Mouse (Mus musculus): ENCODE data around the gene Mast1. TPM values are rescaled to one million over a fixed set of nuclear protein-coding genes. Genes with fewer than 3 reads are reported as not detected.

Gene Mast1
- total and polyA plus RNA-seq, 2 experiments from 2014 or later = not detected

DNA sequence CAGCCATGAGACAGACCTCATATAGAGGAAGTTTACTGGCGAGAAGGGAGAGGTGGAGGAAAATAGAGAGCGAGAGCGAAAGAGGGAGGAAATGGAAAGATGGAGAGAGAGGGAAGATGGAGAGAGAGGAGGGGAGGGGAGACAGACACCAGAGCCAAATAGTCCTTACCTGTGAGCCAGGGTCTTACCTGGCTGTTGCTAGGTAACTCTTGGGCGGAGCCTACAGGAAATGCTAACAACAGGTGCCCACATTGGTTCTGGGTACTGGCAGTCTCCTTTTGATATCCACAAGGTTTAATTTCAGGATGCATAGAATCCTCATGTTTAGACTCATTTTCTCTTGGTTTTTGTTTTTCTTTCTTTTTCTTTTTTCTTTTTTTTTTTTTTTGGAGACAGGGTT, 64.1 kb downstream of the Mast1 start:
- H3K27me3 ChIP-seq (ENCODE audit: control insufficient read depth, insufficient read depth, low read length) = no peaks in the 10 kb centered on the region
- H3K4me3 ChIP-seq (ENCODE audit: low read depth, low read length) = no peak overlapping the region
- H3K36me3 ChIP-seq (replicated peaks; ENCODE audit: control insufficient read depth, insufficient read depth, low read length) = peaks cover 13% of the 10 kb centered on the region
- no peak overlapping the region for H3K27ac ChIP-seq (ENCODE audit: low read depth)
- H3K9ac ChIP-seq (replicated peaks; ENCODE audit: low read depth, low read length) = no peak overlapping the region
- H3K4me1 ChIP-seq (ENCODE audit: control insufficient read depth, insufficient read depth) = peaks cover 7% of the 10 kb centered on the region
- ATAC-seq (ENCODE audit: insufficient read depth, low read depth) (no peak), DNase-seq (ENCODE audit: low spot score) (no peak)
- TF ChIP-seq CTCF (IDR thresholded peaks at IDR 0.05; ENCODE audit: low read depth) (no peak), EP300 (IDR thresholded peaks at IDR 0.05; ENCODE audit: low read depth) (no peak)
- no peaks in the 10 kb centered on the region for H3K9me3 ChIP-seq (replicated peaks; ENCODE audit: control insufficient read depth, low read length)
- WGBS = 78% methylated on average over 4 of the region's 4 CpGs
- peak overlapping the region; percentile 77 for H3K4me2 ChIP-seq (ENCODE audit: low read depth, low read length)

DNA sequence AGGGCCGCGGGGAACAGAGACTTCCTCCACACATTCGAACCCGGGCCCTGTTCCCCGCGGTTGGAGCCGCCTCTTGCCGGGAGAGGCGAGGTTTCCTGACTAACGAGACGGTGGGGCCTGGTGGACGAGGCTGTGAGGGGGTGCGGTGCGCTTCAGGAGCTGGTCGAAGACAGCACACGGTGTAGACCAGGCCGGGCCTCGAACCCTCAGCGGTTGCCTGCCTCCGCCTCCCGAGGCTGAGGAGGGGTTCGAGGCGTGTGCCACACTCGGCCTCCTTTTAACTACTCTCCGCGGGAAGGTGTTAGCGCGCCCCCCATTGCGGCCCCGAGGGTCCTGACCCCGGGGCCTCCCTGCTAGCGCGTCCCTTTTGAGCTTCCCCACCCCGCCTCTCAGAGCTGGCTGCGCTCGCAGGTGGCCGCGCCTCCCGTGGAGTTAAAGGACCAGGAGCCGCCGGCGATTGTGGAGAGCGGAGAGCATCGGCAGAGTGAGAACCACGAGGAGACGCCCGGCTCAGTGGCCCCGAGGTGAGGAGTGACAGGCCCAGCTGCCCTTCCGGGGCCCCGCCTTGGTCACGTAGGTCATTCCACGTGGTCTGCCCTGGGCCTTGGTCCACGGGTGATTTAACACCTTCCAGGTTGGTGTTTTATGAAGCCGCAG, 64.7 kb downstream of the Mast1 start:
- H3K9me3 ChIP-seq (replicated peaks; ENCODE audit: control insufficient read depth, low read length) = no peaks in the 10 kb centered on the region
- no peak for TF ChIP-seq CTCF (IDR thresholded peaks at IDR 0.05; ENCODE audit: low read depth)
- no peak for TF ChIP-seq EP300 (IDR thresholded peaks at IDR 0.05; ENCODE audit: low read depth)
- peak overlapping the region; percentile 43 for H3K4me3 ChIP-seq (ENCODE audit: low read depth, low read length)
- peaks cover 18% of the 10 kb centered on the region for H3K36me3 ChIP-seq (replicated peaks; ENCODE audit: control insufficient read depth, insufficient read depth, low read length)
- WGBS = 3% methylated on average over 51 of the region's 54 CpGs
- no peak overlapping the region for H3K27ac ChIP-seq (ENCODE audit: low read depth)
- H3K4me1 ChIP-seq (ENCODE audit: control insufficient read depth, insufficient read depth) = peaks cover 7% of the 10 kb centered on the region
- ATAC-seq (ENCODE audit: insufficient read depth, low read depth) = peak; percentile 45
- no peak for DNase-seq (ENCODE audit: low spot score)
- H3K4me2 ChIP-seq (ENCODE audit: low read depth, low read length) = peak overlapping the region; percentile 77
- no peaks in the 10 kb centered on the region for H3K27me3 ChIP-seq (ENCODE audit: control insufficient read depth, insufficient read depth, low read length)
- peak overlapping the region; percentile 27; the same call in 1 of the 2 replicates for H3K9ac ChIP-seq (replicated peaks; ENCODE audit: low read depth, low read length)

DNA sequence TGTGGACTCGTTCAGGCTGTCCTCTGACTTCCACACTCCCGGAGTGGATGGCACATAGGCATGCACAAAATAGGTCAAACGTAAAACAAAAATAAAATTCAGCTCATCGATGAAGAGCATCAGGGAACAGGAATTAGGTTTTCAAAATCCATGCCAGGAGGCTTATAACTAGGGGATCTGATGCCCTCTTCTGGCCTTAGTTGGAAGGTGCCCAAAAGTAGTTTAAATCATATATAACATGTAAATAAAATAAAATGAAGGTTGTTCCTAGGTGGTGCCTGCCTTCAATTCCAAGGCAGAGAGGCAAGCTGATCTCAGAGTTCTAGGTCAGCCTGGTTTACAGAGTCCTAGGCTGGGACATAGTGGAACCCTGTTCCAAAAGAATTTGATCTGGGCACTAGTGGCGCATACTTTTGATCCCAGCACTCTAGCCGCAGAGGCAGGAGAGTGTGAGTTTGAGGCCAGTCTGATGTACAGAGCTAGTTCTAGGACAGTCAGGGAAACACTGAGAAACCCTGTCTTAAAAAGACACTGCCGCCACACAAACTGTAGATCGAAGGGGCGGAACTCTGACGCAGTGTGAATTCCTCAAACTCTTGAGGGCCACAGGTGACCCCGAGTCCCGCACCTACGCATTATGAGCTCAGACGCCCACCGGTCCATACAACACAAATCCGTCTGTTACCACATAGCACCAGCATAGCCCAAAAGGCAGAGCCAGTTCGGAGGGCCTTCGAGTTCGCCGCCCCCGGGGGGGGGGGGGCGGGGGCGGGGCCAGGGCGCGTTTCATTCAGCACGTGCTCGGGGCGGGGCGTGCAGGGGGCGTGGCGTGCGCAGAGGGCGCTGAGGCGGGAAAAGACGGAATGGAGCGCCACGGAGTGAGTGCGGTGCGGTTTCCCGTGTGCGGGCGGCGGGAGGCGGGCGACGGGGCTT, 65.5 kb downstream of the Mast1 start, which contains the start of gene Syce2:
Gene Syce2 (plus strand): TSS at position 736 of the 933 bp plus-strand sequence.
- TF ChIP-seq CTCF (IDR thresholded peaks at IDR 0.05; ENCODE audit: low read depth) = peak; percentile 35; the same call in 1 of the 2 replicates
- TF ChIP-seq EP300 (IDR thresholded peaks at IDR 0.05; ENCODE audit: low read depth) = no peak
- peaks cover 26% of the 10 kb centered on the region for H3K36me3 ChIP-seq (replicated peaks; ENCODE audit: control insufficient read depth, insufficient read depth, low read length)
- H3K27me3 ChIP-seq (ENCODE audit: control insufficient read depth, insufficient read depth, low read length) = no peaks in the 10 kb centered on the region
- H3K4me3 ChIP-seq (ENCODE audit: low read depth, low read length) = peak within 1 kb of the TSS; percentile 43
- peaks cover 7% of the 10 kb centered on the region for H3K4me1 ChIP-seq (ENCODE audit: control insufficient read depth, insufficient read depth)
- no peak within 1 kb of the TSS for H3K27ac ChIP-seq (ENCODE audit: low read depth)
- no peaks in the 10 kb centered on the region for H3K9me3 ChIP-seq (replicated peaks; ENCODE audit: control insufficient read depth, low read length)
- peak within 1 kb of the TSS; percentile 77 for H3K4me2 ChIP-seq (ENCODE audit: low read depth, low read length)
- peak; percentile 80 for ATAC-seq (ENCODE audit: insufficient read depth, low read depth)
- 13% methylated on average over 44 of the region's 46 CpGs for WGBS
- DNase-seq (ENCODE audit: low spot score) = peak; percentile 38
- H3K9ac ChIP-seq (replicated peaks; ENCODE audit: low read depth, low read length) = peak within 1 kb of the TSS; percentile 27; the same call in 1 of the 2 replicates

Small RNAs within 50 kb of the gene (microRNA-seq; reads per million reads assigned to microRNA genes)
- gene Gm24197 = not detected
- 1.8 reads per million, percentile 2 among the genes with 10 or more reads in this experiment for gene Mir7069

Other genes with a start within 250 kb of the Mast1 start
Only the 30 nearest of the 31 such genes appear.
- gene Lyl1, start 235.9 kb downstream of the Mast1 start, total RNA-seq (2014; rRNA removed; ENCODE audit: low replicate concordance) = 4.4 and 4.8 TPM in 2 replicates
- gene Lyl1, start 235.9 kb downstream of the Mast1 start, polyA plus RNA-seq (2015; fragmentation: Nextera tagmentation; extraction: Ambion mirVana) = 8.7 and 9.8 TPM in 2 replicates
- gene G430095P16Rik, start 214.4 kb downstream of the Mast1 start, total RNA-seq (2014; rRNA removed; ENCODE audit: low replicate concordance) = 1.0 TPM in 1 of 2 replicates, not detected in the other
- gene G430095P16Rik, start 214.4 kb downstream of the Mast1 start, polyA plus RNA-seq (2015; fragmentation: Nextera tagmentation; extraction: Ambion mirVana) = 3.0 and 3.1 TPM in 2 replicates
- 41.9 and 48.5 TPM in 2 replicates for gene Nfix, start 137.0 kb downstream of the Mast1 start, total RNA-seq (2014; rRNA removed; ENCODE audit: low replicate concordance)
- 18.2 TPM in 2 replicates for gene Nfix, start 137.0 kb downstream of the Mast1 start, polyA plus RNA-seq (2015; fragmentation: Nextera tagmentation; extraction: Ambion mirVana)
- 2.1 and 15.4 TPM in 2 replicates for gene Dand5, start 114.5 kb downstream of the Mast1 start, total RNA-seq (2014; rRNA removed; ENCODE audit: low replicate concordance)
- 6.2 and 8.0 TPM in 2 replicates for gene Dand5, start 114.5 kb downstream of the Mast1 start, polyA plus RNA-seq (2015; fragmentation: Nextera tagmentation; extraction: Ambion mirVana)
- gene Gadd45gip1, start 105.8 kb downstream of the Mast1 start, total RNA-seq (2014; rRNA removed; ENCODE audit: low replicate concordance) = 47.1 and 49.8 TPM in 2 replicates
- 48.1 and 50.0 TPM in 2 replicates for gene Gadd45gip1, start 105.8 kb downstream of the Mast1 start, polyA plus RNA-seq (2015; fragmentation: Nextera tagmentation; extraction: Ambion mirVana)
- gene Rad23a, start 96.7 kb downstream of the Mast1 start, total RNA-seq (2014; rRNA removed; ENCODE audit: low replicate concordance) = 89.2 and 126 TPM in 2 replicates
- gene Rad23a, start 96.7 kb downstream of the Mast1 start, polyA plus RNA-seq (2015; fragmentation: Nextera tagmentation; extraction: Ambion mirVana) = 111 and 125 TPM in 2 replicates
- gene Calr, start 90.4 kb downstream of the Mast1 start, total RNA-seq (2014; rRNA removed; ENCODE audit: low replicate concordance) = 211 and 235 TPM in 2 replicates
- gene Calr, start 90.4 kb downstream of the Mast1 start, polyA plus RNA-seq (2015; fragmentation: Nextera tagmentation; extraction: Ambion mirVana) = 201 and 266 TPM in 2 replicates
- gene Farsa, start 80.4 kb downstream of the Mast1 start, total RNA-seq (2014; rRNA removed; ENCODE audit: low replicate concordance) = 38.6 and 40.0 TPM in 2 replicates
- 36.3 and 38.3 TPM in 2 replicates for gene Farsa, start 80.4 kb downstream of the Mast1 start, polyA plus RNA-seq (2015; fragmentation: Nextera tagmentation; extraction: Ambion mirVana)
- 0.15 and 1.7 TPM in 2 replicates for gene Syce2, start 65.2 kb downstream of the Mast1 start, total RNA-seq (2014; rRNA removed; ENCODE audit: low replicate concordance)
- gene Syce2, start 65.2 kb downstream of the Mast1 start, polyA plus RNA-seq (2015; fragmentation: Nextera tagmentation; extraction: Ambion mirVana) = 9.7 and 11.8 TPM in 2 replicates
- gene Gcdh, start 43.4 kb downstream of the Mast1 start, total RNA-seq (2014; rRNA removed; ENCODE audit: low replicate concordance) = 45.5 and 52.8 TPM in 2 replicates
- gene Gcdh, start 43.4 kb downstream of the Mast1 start, polyA plus RNA-seq (2015; fragmentation: Nextera tagmentation; extraction: Ambion mirVana) = 33.0 and 33.5 TPM in 2 replicates
- gene Klf1, start 35.4 kb downstream of the Mast1 start, total RNA-seq (2014; rRNA removed; ENCODE audit: low replicate concordance) = not detected in 2 replicates
- gene Klf1, start 35.4 kb downstream of the Mast1 start, polyA plus RNA-seq (2015; fragmentation: Nextera tagmentation; extraction: Ambion mirVana) = 0.27 and 0.56 TPM in 2 replicates
- gene Dnase2a, start 28.8 kb downstream of the Mast1 start, total RNA-seq (2014; rRNA removed; ENCODE audit: low replicate concordance) = 6.0 and 11.0 TPM in 2 replicates
- 4.6 and 5.6 TPM in 2 replicates for gene Dnase2a, start 28.8 kb downstream of the Mast1 start, polyA plus RNA-seq (2015; fragmentation: Nextera tagmentation; extraction: Ambion mirVana)
- not detected in 2 replicates for gene Rtbdn, start 9.6 kb upstream of the Mast1 start, total RNA-seq (2014; rRNA removed; ENCODE audit: low replicate concordance)
- gene Rtbdn, start 9.6 kb upstream of the Mast1 start, polyA plus RNA-seq (2015; fragmentation: Nextera tagmentation; extraction: Ambion mirVana) = 0.10 TPM in 1 of 2 replicates, not detected in the other
- not detected in 2 replicates for gene Gm49661, start 32.1 kb upstream of the Mast1 start, total RNA-seq (2014; rRNA removed; ENCODE audit: low replicate concordance)
- not detected in 2 replicates for gene Gm49661, start 32.1 kb upstream of the Mast1 start, polyA plus RNA-seq (2015; fragmentation: Nextera tagmentation; extraction: Ambion mirVana)
- gene Prdx2, start 32.2 kb upstream of the Mast1 start, total RNA-seq (2014; rRNA removed; ENCODE audit: low replicate concordance) = 647 and 809 TPM in 2 replicates
- 758 and 782 TPM in 2 replicates for gene Prdx2, start 32.2 kb upstream of the Mast1 start, polyA plus RNA-seq (2015; fragmentation: Nextera tagmentation; extraction: Ambion mirVana)
- gene Rnaseh2a, start 32.4 kb upstream of the Mast1 start, total RNA-seq (2014; rRNA removed; ENCODE audit: low replicate concordance) = 57.9 and 76.4 TPM in 2 replicates
- gene Rnaseh2a, start 32.4 kb upstream of the Mast1 start, polyA plus RNA-seq (2015; fragmentation: Nextera tagmentation; extraction: Ambion mirVana) = 52.6 and 57.3 TPM in 2 replicates
- gene Junb, start 41.4 kb upstream of the Mast1 start, total RNA-seq (2014; rRNA removed; ENCODE audit: low replicate concordance) = 28.9 and 39.6 TPM in 2 replicates
- 10.3 and 13.0 TPM in 2 replicates for gene Junb, start 41.4 kb upstream of the Mast1 start, polyA plus RNA-seq (2015; fragmentation: Nextera tagmentation; extraction: Ambion mirVana)
- 1.9 and 4.8 TPM in 2 replicates for gene Hook2, start 53.2 kb upstream of the Mast1 start, total RNA-seq (2014; rRNA removed; ENCODE audit: low replicate concordance)
- 3.5 and 4.7 TPM in 2 replicates for gene Hook2, start 53.2 kb upstream of the Mast1 start, polyA plus RNA-seq (2015; fragmentation: Nextera tagmentation; extraction: Ambion mirVana)
- gene Best2, start 77.2 kb upstream of the Mast1 start, total RNA-seq (2014; rRNA removed; ENCODE audit: low replicate concordance) = not detected in 2 replicates
- not detected in 2 replicates for gene Best2, start 77.2 kb upstream of the Mast1 start, polyA plus RNA-seq (2015; fragmentation: Nextera tagmentation; extraction: Ambion mirVana)
- gene Asna1, start 87.9 kb upstream of the Mast1 start, total RNA-seq (2014; rRNA removed; ENCODE audit: low replicate concordance) = 134 and 152 TPM in 2 replicates
- 106 and 110 TPM in 2 replicates for gene Asna1, start 87.9 kb upstream of the Mast1 start, polyA plus RNA-seq (2015; fragmentation: Nextera tagmentation; extraction: Ambion mirVana)
- 98.5 and 196 TPM in 2 replicates for gene Trir, start 89.5 kb upstream of the Mast1 start, total RNA-seq (2014; rRNA removed; ENCODE audit: low replicate concordance)
- 62.4 and 66.5 TPM in 2 replicates for gene Trir, start 89.5 kb upstream of the Mast1 start, polyA plus RNA-seq (2015; fragmentation: Nextera tagmentation; extraction: Ambion mirVana)
- gene Tnpo2, start 99.6 kb upstream of the Mast1 start, total RNA-seq (2014; rRNA removed; ENCODE audit: low replicate concordance) = 27.4 and 34.8 TPM in 2 replicates
- gene Tnpo2, start 99.6 kb upstream of the Mast1 start, polyA plus RNA-seq (2015; fragmentation: Nextera tagmentation; extraction: Ambion mirVana) = 11.5 and 13.0 TPM in 2 replicates
- 29.1 and 32.6 TPM in 2 replicates for gene Fbxw9, start 122.7 kb upstream of the Mast1 start, total RNA-seq (2014; rRNA removed; ENCODE audit: low replicate concordance)
- gene Fbxw9, start 122.7 kb upstream of the Mast1 start, polyA plus RNA-seq (2015; fragmentation: Nextera tagmentation; extraction: Ambion mirVana) = 16.2 and 16.5 TPM in 2 replicates
- not detected in 2 replicates for gene Gm5741, start 130.6 kb upstream of the Mast1 start, total RNA-seq (2014; rRNA removed; ENCODE audit: low replicate concordance)
- not detected in 2 replicates for gene Gm5741, start 130.6 kb upstream of the Mast1 start, polyA plus RNA-seq (2015; fragmentation: Nextera tagmentation; extraction: Ambion mirVana)
- gene Dhps, start 134.4 kb upstream of the Mast1 start, total RNA-seq (2014; rRNA removed; ENCODE audit: low replicate concordance) = 25.9 and 48.2 TPM in 2 replicates
- gene Dhps, start 134.4 kb upstream of the Mast1 start, polyA plus RNA-seq (2015; fragmentation: Nextera tagmentation; extraction: Ambion mirVana) = 45.0 and 48.3 TPM in 2 replicates
- 101 and 116 TPM in 2 replicates for gene Wdr83os, start 143.4 kb upstream of the Mast1 start, total RNA-seq (2014; rRNA removed; ENCODE audit: low replicate concordance)
- gene Wdr83os, start 143.4 kb upstream of the Mast1 start, polyA plus RNA-seq (2015; fragmentation: Nextera tagmentation; extraction: Ambion mirVana) = 99.8 and 103 TPM in 2 replicates
- 16.2 and 31.0 TPM in 2 replicates for gene Wdr83, start 143.9 kb upstream of the Mast1 start, total RNA-seq (2014; rRNA removed; ENCODE audit: low replicate concordance)
- gene Wdr83, start 143.9 kb upstream of the Mast1 start, polyA plus RNA-seq (2015; fragmentation: Nextera tagmentation; extraction: Ambion mirVana) = 38.8 and 42.9 TPM in 2 replicates
- 47.2 and 87.1 TPM in 2 replicates for gene Man2b1, start 145.9 kb upstream of the Mast1 start, total RNA-seq (2014; rRNA removed; ENCODE audit: low replicate concordance)
- gene Man2b1, start 145.9 kb upstream of the Mast1 start, polyA plus RNA-seq (2015; fragmentation: Nextera tagmentation; extraction: Ambion mirVana) = 24.0 and 24.9 TPM in 2 replicates
- 0.15 TPM in 1 of 2 replicates, not detected in the other for gene Zfp791, start 185.7 kb upstream of the Mast1 start, total RNA-seq (2014; rRNA removed; ENCODE audit: low replicate concordance)
- 0.97 and 1.2 TPM in 2 replicates for gene Zfp791, start 185.7 kb upstream of the Mast1 start, polyA plus RNA-seq (2015; fragmentation: Nextera tagmentation; extraction: Ambion mirVana)
- gene Cks1brt, start 214.6 kb upstream of the Mast1 start, total RNA-seq (2014; rRNA removed; ENCODE audit: low replicate concordance) = not detected in 2 replicates
- not detected in 2 replicates for gene Cks1brt, start 214.6 kb upstream of the Mast1 start, polyA plus RNA-seq (2015; fragmentation: Nextera tagmentation; extraction: Ambion mirVana)